Mouse (Mus musculus) ovary, postnatal 10 days (tissue): Measurements from ENCODE around the gene P2ry4.
A peak's percentile ranks its signal among the peaks of the same experiment; 100 is the strongest.

Experiments
- DNase-seq: peaks from one replicate; pipeline ENCODE4 v3.0.0; 2022; ENCODE audit warnings: low spot score

Gene P2ry4

GRCm38 (mm10) chrX:100594791-100595190 lies at the start of gene P2ry4:
P2ry4 (minus strand) TSS chrX:100594869.
- DNase-seq = no peak

GRCm38 (mm10) chrX:100638477-100638876 lies 43.8 kb upstream of the P2ry4 start:
- DNase-seq = no peak

- DNase-seq = no peak
Measured at GRCm38 (mm10) chrX:100629076-100629475, 34.4 kb upstream of the P2ry4 start.

GRCm38 (mm10) chrX:100625802-100626793 lies 31.4 kb upstream of the P2ry4 start, which contains the start of gene Pdzd11:
Pdzd11 (minus strand) TSS chrX:100626568.
- peak; percentile 29 for DNase-seq

GRCm38 (mm10) chrX:100625546-100625801 lies 30.8 kb upstream of the P2ry4 start, which contains the start of gene Kif4:
Kif4 (plus strand) TSS chrX:100625737.
- no peak for DNase-seq

- no peak for DNase-seq
Measured at GRCm38 (mm10) chrX:100625146-100625545, 30.5 kb upstream of the P2ry4 start.

- DNase-seq = no peak
Measured at GRCm38 (mm10) chrX:100624242-100624641, 29.6 kb upstream of the P2ry4 start.

- DNase-seq = no peak
Measured at GRCm38 (mm10) chrX:100621366-100621765, 26.7 kb upstream of the P2ry4 start.

- no peak for DNase-seq
Measured at GRCm38 (mm10) chrX:100618488-100618887, 23.8 kb upstream of the P2ry4 start.

- no peak for DNase-seq
Measured at GRCm38 (mm10) chrX:100605314-100605713, 10.6 kb upstream of the P2ry4 start, which contains the start of gene Arr3. Arr3 (plus strand) TSS chrX:100605497.

- DNase-seq = no peak
Measured at GRCm38 (mm10) chrX:100599755-100600154, 5.1 kb upstream of the P2ry4 start.

GRCm38 (mm10) chrX:100597439-100597838 lies 2.8 kb upstream of the P2ry4 start:
- DNase-seq = no peak

GRCm38 (mm10) chrX:100571951-100572350 lies 22.7 kb downstream of the P2ry4 start, which contains the start of gene Awat1:
Awat1 (plus strand) TSS chrX:100572251.
- no peak for DNase-seq

- DNase-seq = no peak
Measured at GRCm38 (mm10) chrX:100565696-100566095, 29.0 kb downstream of the P2ry4 start.

GRCm38 (mm10) chrX:100556026-100556425 lies 38.6 kb downstream of the P2ry4 start:
- no peak for DNase-seq
